Mouse (Mus musculus): ENCODE data around the gene Hdac4. TPM values are rescaled to one million over a fixed set of nuclear protein-coding genes. Genes with fewer than 3 reads are reported as not detected.

Gene Hdac4
- polyA plus RNA-seq, 1 experiment from 2014 or later, result 14.2 TPM

DNA sequence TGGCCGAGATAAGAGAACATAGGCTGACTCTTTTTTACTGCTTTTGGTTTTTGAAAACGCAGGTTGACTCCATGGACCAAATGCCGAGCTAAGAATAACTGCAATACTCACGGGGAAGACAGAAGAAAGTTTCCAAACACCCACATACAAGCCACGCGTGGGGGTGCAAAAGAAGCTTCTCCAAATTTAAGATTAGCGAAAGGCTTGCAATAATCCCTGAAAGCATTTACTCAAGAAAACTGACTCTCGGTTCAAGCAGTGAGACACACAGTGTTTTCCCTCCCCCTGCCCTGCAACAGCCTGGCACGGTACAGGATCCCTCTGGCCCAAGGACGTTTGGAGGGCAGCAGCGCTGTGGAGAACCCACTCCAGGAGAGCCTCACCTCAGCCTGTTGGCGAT, 315.3 kb downstream of the Hdac4 start:
- 82% methylated on average over 12 of the region's 12 CpGs for WGBS

More for the DNA sequence above, 315.3 kb downstream of the Hdac4 start:
- H3K4me3 ChIP-seq, result no peak overlapping the region
- no peak overlapping the region; the same call in 1 of the 2 replicates for H3K27ac ChIP-seq
- no peaks in the 10 kb centered on the region for H3K27me3 ChIP-seq (ENCODE audit: insufficient read depth, poor library complexity, severe bottlenecking)
- no peak for DNase-seq (ENCODE audit: low spot score)
- peaks cover 17% of the 10 kb centered on the region for H3K4me1 ChIP-seq
- no peaks in the 10 kb centered on the region for H3K36me3 ChIP-seq
- H3K9me3 ChIP-seq, result no peaks in the 10 kb centered on the region

Measured in heart, embryonic 10.5 days (tissue).